Mouse (Mus musculus) retina, postnatal 1 day (tissue): ENCODE measurements around the gene Map3k20.

Experiments
- DNase-seq: peaks from one replicate; pipeline ENCODE4 v3.0.0-alpha.2; 2012

Map3k20 gene

DNA sequence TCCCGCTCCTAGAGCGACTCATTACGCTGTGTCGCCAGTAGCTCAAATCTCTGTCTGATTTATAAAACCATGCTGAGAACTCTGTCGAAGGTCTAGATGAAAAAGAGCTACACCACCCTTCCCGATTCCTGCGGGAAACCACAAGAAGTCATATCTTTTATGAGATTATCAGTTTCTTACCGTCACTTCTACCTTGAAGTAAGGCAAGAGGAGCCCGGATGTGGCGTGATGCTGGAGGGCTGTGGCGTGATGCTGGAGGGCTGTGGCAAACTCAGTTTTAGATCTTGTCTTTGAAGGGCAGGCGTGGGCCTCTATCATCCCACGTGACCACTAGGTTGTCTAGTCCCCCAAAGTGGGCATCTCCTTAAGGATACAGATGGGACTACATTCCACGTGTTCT, 3.5 kb upstream of the Map3k20 start:
- no peak for DNase-seq

DNA sequence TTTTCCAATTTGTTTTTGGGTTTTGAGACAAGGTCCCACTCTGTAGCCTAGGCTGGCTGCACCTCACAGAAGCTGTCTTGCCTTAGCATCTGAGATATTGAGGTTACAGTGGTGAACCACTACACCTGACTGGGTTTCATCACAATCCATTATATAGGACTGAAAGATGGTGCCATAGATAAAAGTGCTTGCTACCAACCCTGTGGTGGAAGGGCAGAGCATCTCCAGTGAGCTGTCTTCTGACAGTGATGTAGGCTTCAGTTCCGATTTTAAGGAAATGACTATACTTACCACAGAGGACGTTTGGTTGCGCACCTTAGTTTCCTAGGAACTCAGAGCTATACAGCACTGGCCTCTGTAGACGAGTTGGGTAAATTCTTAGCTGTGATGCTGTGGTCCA, 2.7 kb upstream of the Map3k20 start:
- DNase-seq: no peak

DNA sequence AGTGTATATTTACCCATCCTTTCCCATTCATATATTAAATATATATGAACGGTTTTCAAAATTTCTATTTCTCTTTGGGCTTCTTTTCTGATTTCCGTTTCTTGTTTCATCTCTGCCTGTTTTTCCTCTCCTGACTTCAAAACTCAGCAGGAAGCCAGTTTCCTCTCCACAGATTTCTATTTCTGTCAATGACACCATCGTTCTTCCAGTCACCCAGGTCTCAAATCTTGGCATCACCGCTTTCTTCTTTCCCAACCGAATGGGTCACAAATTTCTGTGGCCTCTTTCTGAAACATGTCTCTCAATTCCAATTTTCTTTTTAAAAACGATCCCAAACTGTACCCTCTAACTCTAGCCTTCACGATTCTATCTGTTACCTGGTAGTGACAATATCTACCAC, 748 bp upstream of the Map3k20 start:
- DNase-seq: no peak

DNA sequence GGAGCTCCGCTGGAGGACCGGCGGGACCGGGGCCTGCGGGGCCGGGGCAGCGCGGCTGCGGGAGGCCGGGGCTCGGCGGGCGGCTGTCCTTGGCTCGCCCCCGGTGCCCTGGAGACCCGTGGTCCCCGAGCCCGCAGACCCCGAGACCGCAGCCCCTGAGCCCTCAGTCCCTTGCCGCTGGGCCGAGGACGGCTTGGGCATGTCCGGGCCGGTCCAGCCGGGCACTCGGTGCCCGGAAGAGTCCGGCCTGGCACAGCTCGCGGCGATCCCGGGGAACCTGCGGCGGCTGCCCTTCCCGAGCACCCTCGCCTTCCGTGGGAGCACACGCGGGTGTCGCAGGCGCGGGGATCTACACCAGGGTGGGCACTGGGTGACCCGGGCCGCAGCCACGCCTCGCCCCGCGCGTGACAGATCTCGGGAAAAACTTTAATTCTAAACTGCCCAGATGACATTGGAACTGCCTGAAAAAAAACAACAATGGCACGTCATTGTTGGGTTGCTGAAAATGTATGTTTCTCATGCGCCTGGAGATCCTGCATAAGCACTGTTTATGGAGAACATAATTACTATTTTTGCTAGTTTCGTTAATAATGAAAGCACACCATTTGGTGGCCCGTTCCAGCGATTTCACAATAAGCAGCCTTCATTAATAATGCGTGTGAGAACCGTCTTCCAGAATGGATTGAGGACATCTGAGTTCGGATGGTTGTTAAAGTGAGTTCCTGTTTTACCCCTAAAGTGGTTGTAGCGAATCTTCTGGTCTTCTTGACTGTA, 638 bp downstream of the Map3k20 start:
- peak; percentile 53 for DNase-seq

DNA sequence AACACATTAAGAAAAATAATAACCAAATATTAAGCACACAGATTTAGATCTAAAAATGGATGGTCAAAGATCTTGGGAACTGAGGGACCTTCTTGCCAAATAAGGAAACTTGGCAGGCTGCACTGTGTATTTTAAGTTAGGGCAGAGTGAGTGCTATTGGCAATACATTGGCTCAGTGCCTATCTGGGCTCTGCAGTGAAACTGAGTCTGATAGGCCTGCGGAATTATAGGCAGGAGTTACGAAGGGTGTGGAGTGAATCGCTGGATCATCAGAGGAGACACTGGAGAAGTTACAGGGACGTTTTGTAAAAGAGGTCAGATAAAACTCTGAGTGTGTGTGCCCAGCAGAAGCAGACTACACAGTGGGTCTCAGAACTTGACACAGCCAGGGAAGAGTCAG, 1.7 kb downstream of the Map3k20 start:
- DNase-seq: no peak

DNA sequence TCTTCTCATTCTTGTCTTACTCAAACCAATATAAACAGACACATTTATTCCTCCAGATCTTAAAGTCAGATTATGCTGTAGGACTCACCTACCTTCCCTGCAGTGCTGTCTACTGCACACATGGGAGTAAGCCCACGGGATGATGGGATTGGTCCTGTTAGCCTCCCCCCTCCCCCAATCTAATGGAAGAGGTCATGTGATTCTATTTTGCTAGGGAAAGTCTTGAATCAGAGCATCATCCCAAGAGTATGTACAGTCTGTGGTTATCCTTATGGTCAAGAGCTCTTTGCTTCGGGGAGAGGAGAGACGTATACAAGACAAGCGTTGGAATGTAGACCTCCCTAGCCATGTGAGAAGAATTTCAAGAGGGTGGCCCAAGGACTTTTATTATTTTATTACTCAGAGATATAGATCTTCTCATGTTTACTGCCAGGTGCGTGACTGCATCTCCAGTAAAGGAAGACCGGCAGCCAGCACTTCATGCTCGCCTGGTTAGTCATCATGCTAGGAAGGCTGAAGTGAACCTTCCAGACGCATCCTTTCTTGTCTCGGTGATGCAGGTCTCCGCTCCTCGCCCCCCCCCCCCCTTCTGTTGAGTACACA, 3.6 kb downstream of the Map3k20 start:
- no peak for DNase-seq

DNA sequence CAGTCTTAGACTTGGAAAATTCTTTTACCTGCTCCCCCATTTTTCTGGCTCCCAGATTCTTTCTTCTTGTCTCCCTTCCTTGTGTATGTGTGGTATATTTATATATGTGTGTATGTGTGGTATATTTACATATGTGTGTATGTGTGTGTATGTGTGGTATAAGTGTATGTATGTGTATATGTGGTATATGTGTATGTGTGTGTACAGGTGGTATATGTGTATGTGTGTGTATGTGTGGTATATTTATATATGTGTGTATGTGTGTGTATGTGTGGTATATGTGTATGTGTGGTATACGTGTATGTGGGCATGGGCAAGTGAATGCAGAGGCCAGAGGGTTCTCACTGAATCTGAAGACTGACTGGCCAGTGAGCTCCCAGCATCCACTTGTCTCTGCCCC, 5.7 kb downstream of the Map3k20 start:
- no peak for DNase-seq

DNA sequence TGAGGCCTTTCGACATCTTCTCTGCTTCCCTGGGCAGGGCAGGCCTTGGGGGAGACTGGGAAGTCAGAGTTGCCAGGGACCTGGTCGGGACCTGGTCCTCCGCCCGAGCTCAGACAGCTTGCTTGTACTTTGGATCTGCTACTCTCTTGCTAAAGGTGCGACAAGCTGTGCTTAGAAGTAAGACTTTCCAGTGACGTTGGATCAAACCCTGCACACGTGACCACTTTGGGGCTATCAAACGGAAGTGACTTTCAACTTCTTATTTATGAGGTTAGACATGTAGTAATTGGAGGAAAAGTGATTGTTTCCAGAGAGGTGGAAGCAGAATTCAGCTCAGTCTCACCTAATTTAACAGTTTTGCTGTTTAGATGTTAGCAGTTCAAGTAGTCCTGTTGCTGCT, 7.1 kb downstream of the Map3k20 start:
- DNase-seq: no peak

DNA sequence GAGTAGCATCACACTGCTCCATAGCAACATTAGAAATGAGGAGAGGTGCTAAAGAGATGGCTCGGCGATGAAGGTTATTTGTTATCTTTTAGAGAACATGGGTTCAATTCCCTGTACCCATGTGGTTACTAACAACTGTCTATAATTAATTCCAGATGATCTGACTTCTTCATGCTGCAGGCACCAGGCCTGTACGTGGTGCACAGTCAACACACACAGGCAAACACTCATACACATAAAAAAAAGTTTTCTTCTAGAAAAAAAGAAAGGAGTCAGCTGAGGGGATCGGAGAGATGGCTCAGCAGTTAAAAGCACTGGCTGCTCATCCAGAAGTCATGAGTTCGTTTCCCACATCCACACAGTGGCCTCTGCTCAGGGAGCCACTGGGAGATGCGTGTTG, 9.6 kb downstream of the Map3k20 start:
- no peak for DNase-seq

DNA sequence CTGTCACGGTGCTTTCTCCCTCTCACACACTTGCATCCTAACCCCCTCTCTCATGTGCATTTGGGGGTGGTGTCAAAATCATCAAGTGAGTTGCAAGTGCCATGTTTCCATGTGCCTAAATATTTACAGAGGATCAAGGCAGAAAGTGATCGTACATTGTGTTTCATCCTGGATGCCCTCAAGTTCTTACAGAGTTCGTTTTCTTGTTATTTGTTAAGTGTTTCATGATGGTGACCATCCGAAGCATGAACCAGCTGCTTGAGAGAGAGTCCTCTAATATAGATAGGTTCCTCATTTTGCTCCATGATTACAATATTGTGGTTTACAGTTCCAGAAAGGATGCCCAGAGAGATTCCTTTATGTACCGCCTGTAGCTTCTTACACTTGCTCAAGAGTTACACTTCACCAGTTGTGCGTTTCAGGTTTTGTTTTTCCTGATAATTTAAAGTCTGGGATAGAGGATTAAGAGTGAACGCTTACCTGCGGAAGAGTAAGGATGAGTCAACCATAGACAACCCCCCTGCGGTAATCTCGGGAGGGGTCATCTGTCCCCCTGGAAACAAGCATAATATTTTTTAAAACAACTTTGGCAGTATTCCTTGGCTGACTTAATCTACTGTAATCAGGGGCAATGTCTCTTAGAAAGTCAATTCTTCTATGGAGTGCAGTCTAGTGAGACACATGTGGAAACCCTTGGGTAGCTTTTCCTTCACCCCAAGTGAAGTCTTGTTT, 11.7 kb downstream of the Map3k20 start:
- no peak for DNase-seq

DNA sequence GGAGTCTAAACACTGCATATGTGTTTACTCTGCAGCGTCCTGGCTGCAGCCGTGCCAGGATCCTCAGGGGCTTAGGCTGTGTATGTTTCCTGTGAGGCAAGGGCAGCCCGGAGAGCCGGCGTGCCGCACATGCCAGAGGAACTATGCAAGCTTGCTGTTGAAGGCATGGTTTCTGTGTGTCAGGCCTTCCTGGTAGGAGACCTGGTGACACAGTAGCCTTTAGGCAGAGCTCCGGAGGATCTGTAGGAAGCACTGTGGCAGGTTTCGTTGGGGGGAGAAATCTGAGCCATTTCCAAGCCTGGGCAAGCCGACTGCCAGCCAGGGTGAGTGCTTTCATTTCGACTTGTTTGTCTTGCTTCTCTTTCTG, 12.3 kb downstream of the Map3k20 start:
- DNase-seq: no peak

DNA sequence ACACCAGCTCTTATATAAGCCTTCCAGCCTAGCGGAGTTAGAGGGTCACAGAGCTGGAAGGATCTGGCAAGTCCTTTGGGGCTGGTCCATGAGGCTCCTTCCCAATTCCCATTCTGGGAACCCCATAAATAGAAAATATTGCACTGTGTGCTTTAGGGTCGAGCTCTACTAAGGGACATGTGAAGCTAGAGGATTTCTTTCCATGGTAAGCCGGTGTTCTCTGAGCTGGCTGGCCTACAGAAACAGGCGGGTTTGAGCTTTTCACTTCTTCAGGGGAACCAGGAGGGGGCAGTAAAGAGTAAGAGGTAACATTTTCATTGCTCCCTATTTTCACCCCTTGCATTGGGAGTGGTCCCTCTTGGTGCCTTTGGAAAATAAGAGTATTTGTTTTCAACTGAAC, 13.0 kb downstream of the Map3k20 start:
- DNase-seq: peak; percentile 58

DNA sequence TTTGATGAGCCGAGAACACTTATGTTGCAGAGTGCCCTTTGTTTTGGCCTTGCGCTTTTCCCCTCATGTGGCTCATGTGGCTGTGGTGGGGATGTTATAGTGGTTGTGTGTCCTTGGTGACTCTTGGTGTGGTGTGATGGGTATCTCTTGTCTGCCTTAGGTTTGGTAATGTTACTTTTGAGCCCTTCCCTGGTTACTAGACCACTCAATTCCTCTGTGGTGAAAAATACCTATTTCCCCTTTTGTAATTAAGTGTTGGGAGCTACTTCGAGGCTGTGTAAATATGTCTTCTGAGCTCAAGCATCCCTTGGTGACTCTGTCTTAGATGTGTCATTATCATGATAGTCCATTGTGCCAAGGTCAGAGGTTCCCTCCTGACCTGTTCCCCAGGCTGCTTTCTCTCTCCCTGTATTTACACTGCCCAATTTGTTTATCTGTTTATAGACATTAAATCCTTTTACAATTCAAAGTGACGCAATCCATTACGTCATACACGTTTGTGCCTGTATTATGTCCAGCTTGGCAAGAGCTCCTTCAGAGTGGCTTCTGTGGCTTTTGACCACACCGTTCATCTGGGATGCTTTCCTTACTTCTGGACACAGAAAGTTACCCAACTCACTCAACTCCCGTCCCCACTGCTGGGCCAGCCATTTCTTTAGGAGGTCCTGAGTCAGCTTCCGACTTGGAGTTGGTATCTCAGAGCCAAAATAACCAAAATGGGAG, 15.9 kb downstream of the Map3k20 start:
- DNase-seq: no peak

DNA sequence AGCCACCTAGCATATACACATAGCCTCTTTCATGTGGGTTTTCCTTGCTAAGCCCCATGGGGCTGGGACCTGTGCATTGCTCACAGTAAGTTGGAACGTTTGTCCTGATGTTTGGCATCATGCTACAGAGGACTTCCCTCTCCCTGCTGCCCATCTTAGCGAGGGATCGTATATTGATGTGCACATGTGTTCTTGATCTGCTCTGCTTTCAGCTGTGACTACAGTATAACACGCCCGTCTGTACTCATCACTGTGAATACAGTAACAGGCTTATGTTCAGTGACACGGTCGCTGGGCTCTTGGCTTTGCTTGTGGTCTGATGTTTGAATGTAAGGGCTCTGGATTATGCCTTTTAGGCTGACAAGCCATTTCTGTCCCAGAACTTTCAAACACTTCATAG, 20.3 kb downstream of the Map3k20 start:
- DNase-seq: no peak

DNA sequence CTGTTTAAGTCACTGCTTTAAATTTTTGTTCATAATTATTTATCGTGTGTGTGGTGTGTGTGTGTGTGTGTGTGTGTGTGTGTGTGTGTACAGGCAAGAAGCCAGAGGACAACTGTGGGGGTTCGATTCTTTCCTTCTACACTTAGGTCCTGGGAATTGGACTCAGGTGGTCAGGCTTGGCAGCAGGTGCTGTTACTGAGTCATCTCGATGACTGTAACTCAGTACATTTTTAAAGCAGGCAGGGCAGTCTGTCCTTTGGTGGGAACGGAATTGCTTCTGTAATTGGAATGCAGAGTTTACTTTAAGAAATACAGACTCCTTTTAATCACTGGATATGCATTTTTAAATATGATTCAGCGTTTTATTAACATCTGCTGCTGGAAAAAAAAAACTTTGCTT, 22.9 kb downstream of the Map3k20 start:
- no peak for DNase-seq

DNA sequence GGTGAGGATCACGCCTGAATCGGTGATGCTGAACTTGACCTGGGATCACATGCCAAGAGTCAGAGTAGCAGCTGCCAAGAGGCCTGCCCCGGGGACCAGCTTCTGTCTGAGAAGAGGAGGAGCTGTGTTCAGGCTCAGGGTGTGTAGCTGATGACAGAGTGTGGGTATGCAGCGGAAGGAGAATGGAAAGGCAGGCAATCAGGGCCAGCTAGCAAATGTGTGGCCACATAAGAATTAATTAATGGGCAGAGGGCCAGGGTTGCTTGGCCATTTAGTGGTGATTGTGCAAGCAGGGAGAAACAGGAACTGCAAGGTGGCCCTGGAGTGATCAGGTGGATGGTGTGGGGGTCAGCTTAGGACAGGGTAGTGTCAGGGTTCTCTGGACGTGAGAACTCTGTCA, 23.5 kb downstream of the Map3k20 start:
- no peak for DNase-seq

DNA sequence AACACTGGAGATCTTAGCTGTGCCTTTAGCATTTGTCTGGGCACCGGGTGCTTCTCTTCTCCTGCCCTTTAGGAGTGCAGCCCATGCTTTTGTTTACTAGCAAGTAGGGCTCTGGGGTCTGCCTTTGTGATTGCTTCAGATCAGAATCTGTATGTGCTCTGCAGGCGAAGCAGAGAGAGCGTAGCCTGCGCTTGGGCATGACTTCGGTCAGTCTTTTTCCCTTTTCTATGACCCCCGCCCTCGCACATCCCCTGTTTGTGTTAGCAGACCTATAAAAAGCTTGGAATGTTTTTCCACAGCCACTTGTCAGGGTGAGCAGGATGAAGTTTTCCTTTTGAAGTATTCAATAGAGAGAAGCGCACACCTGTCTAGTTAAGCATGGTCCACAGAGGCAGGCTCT, 26.0 kb downstream of the Map3k20 start:
- DNase-seq: no peak

DNA sequence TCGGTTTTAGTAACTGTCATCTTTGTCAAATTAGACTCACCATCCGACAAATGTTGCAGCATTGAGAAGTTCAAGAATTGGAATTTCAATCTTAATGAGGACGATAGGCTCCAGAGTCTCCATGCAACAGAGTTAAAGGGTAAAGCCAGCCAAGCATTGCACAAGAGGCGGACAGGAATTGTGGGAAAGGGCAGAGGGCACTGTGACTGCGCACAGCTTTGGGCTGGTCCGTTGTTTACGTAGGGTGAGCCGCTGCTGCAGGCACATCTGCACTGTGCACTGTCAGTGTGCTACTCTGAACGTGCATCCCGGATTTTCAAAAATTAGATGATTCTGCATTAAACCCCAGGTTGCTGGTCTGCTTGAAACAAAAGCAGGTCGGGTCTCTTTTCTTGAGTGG, 27.9 kb downstream of the Map3k20 start:
- DNase-seq: no peak

DNA sequence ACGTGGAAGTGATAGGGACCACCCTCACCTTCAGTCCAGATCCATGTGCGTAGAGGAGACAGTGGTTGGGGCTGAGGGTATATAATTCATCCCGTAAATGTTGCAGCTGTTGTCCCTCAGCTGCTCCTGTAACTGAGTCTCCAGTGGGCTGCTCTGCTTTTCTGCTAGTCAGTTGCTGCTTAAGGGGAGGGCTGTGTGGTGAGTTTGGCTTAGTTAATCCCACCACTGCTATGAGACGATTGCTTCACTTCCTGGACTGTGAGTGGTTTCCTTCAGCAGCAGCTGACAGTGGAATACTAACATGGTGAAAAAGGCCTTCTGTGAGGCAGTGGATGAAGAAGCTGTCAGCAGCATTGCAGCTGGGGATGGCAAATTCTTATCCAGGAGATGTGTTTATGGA, 33.0 kb downstream of the Map3k20 start:
- DNase-seq: no peak

DNA sequence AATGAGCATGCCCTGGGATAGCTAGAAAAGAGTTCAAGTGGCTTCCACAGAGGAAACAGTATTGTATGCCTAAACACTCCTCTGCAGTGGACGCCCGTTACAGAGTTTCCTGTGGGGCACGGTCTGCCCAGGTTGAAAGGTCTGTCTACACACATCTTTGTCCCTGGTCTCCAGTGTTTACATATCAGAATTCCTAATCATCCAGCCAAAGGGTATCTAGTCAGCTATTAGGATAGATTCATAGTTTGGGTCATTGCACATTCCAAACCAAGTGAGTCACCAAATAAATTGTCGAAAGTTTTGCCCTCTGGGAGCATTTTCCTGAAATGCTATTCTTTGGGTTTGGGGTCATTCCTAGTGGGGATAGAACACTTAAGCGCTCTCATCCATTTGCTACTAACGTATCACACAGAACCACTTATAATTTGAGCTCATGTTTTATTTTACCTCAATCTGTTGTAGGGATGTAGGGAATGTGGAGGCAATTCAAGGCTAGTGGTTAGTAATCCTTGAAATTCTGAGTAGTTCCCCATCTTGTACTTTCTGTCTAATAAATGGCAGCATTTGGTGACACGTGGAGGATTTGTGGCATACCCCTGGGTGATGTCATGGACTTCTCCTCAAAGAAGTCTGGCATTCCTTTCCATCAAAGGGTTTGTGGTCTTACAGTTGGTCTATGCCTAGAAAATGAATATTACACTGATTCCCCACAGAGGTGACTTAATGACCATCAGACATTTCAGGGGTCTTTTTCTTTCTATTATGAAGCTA, 33.8 kb downstream of the Map3k20 start:
- no peak for DNase-seq

DNA sequence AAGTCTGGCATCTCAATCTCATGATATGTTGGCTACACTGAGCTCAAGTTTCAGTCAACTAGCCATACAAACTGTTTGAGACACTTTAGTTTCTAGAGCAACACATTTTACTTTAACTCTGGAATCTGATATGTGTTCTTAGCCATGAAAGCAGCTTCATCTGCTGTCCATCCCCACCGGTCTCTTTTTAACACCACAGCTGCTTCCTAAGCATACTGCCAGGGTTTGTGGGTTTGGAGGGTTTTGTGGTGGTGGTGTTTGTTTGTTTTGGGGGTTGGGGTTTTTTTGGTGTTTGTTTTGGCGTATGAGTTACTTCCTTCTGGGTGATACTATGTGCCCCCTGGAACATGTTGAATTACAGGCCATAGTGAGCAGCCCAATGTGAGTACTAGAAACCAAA, 35.2 kb downstream of the Map3k20 start:
- DNase-seq: no peak

DNA sequence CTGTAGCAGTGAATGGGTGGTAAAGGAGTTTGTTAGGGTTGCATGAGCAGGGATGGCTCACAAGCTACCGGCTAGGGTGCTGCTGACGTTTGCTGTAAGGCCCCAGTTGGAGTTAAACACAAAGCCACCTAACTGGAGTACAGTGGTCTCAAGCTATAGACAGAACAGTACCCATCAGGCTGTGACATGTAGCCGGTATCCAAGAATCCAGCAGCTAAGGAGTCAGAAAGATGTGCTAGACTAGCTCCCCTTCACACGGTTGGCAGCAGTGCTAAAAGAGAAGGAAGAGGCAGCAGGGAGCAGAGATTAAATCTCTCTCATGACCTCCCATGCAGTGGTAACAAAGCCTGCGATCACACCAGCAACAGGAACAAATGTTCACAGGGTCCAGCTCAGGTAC, 36.2 kb downstream of the Map3k20 start:
- no peak for DNase-seq
